Mouse (Mus musculus) CH12.LX (cell line): ENCODE data around the gene Slc35e2. TPM values are rescaled to one million over a fixed set of nuclear protein-coding genes. Genes with fewer than 3 reads are reported as not detected.
A peak's percentile ranks its signal among the peaks of the same experiment; 100 is the strongest.

Source experiments
- DNase-seq: peaks from one replicate; pipeline ENCODE4 v3.0.0-alpha.2; 2013; ENCODE audit errors: extremely low read depth
- H3K27ac ChIP-seq: 2 replicates; pipeline ENCODE4 v1.5.1; 2012; ENCODE audit warnings: low read depth, mild to moderate bottlenecking, control low read depth, moderate library complexity; ENCODE audit not compliant: insufficient read depth
- H3K27me3 ChIP-seq: replicated peaks from 2 replicates; pipeline ENCODE3; 2012; ENCODE audit warnings: inconsistent platforms
- H3K36me3 ChIP-seq, 2 experiments: replicated peaks in 1 of 2; 2 replicates each; pipeline versions ENCODE3 to v1.6.1; 2012; ENCODE audit warnings: inconsistent platforms in 1 of 2, low read length in 1 of 2, mild to moderate bottlenecking in 1 of 2, mixed read lengths in 1 of 2, moderate library complexity in 1 of 2; ENCODE audit not compliant: control insufficient read depth in 1 of 2, insufficient read depth in 1 of 2
- H3K4me1 ChIP-seq, 2 experiments: 2 replicates each; pipeline ENCODE4 v1.6.1; 2012; ENCODE audit warnings: inconsistent platforms in 1 of 2, moderate library complexity in 1 of 2; ENCODE audit not compliant: insufficient read depth in 2 of 2, control insufficient read depth in 1 of 2
- H3K4me2 ChIP-seq: 2 replicates; pipeline ENCODE4 v1.6.1; 2012; ENCODE audit warnings: low read depth, mild to moderate bottlenecking, control low read depth; ENCODE audit not compliant: poor library complexity, insufficient read depth, severe bottlenecking
- H3K4me3 ChIP-seq, 3 experiments: fragments of 150-350 bp in 1 of 3; sonication (generic) in 1 of 3; replicated peaks in 1 of 3; 2 replicates each; pipeline versions ENCODE3 to v1.5.1; 2011 to 2012; ENCODE audit warnings: low read depth in 2 of 3, low read length in 2 of 3, mild to moderate bottlenecking in 2 of 3, moderate library complexity in 2 of 3, control low read depth in 1 of 3, improper control_type of control experiment in 1 of 3, inconsistent platforms in 1 of 3, mixed read lengths in 1 of 3; ENCODE audit not compliant: poor library complexity in 1 of 3
- H3K79me2 ChIP-seq: replicated peaks from 2 replicates; pipeline ENCODE4 v1.6.1; 2012; ENCODE audit warnings: mild to moderate bottlenecking, moderate library complexity; ENCODE audit not compliant: control insufficient read depth, poor library complexity, insufficient read depth, severe bottlenecking; ENCODE audit errors: extremely low read depth
- H3K9ac ChIP-seq: 2 replicates; pipeline ENCODE4 v1.6.1; 2012; ENCODE audit warnings: low read depth, mild to moderate bottlenecking, control low read depth, moderate library complexity; ENCODE audit not compliant: insufficient read depth
- H3K9me3 ChIP-seq: replicated peaks from 2 replicates; pipeline ENCODE3; 2012; ENCODE audit warnings: low read length, inconsistent platforms, mixed read lengths
- BHLHE40 ChIP-seq: IDR thresholded peaks from 2 replicates; pipeline ENCODE4 v1.6.1; 2011; ENCODE audit warnings: mild to moderate bottlenecking, low read depth, low read length, improper control_type of control experiment
- CHD1 ChIP-seq: IDR thresholded peaks from 2 replicates; pipeline ENCODE4 v1.6.1; 2012; ENCODE audit warnings: low read depth, low read length, improper control_type of control experiment, inconsistent platforms
- CHD2 ChIP-seq: IDR thresholded peaks from 2 replicates; pipeline ENCODE4 v1.6.1; 2011; ENCODE audit warnings: low read length, improper control_type of control experiment
- CTCF ChIP-seq, 2 experiments: IDR thresholded peaks in 1 of 2; conservative IDR thresholded peaks in 1 of 2; 2 replicates each; pipeline ENCODE4 v1.5.1; 2011 to 2012; ENCODE audit warnings: low read depth in 2 of 2, low read length in 2 of 2, improper control_type of control experiment in 1 of 2, inconsistent platforms in 1 of 2, mild to moderate bottlenecking in 1 of 2, moderate library complexity in 1 of 2
- E2F4 ChIP-seq: IDR thresholded peaks from 2 replicates; pipeline ENCODE4 v1.6.1; 2011; ENCODE audit warnings: low read depth, low read length, improper control_type of control experiment; ENCODE audit not compliant: insufficient replicate concordance
- ELF1 ChIP-seq: IDR thresholded peaks from 2 replicates; pipeline ENCODE4 v1.6.1; 2014; ENCODE audit warnings: low read depth, mild to moderate bottlenecking, inconsistent platforms, low read length, improper control_type of control experiment
- EP300 ChIP-seq: IDR thresholded peaks from 2 replicates; pipeline ENCODE4 v1.6.1; 2011; ENCODE audit warnings: low read length, improper control_type of control experiment
- ETS1 ChIP-seq: conservative IDR thresholded peaks from 2 replicates; pipeline ENCODE4 v1.6.1; 2012; ENCODE audit warnings: low read depth, mild to moderate bottlenecking, inconsistent platforms, low read length, improper control_type of control experiment, moderate library complexity
- GABPA ChIP-seq: IDR thresholded peaks from 2 replicates; pipeline ENCODE4 v1.6.1; 2012; ENCODE audit warnings: low read depth, low read length, improper control_type of control experiment, inconsistent platforms; ENCODE audit not compliant: insufficient replicate concordance
- IRF4 ChIP-seq: IDR thresholded peaks from 2 replicates; pipeline ENCODE4 v1.6.1; 2014; ENCODE audit warnings: low read depth, mild to moderate bottlenecking, inconsistent platforms, low read length, improper control_type of control experiment
- JUN ChIP-seq: IDR thresholded peaks from 2 replicates; pipeline ENCODE4 v1.6.1; 2011; ENCODE audit warnings: low read depth, mild to moderate bottlenecking, low read length, improper control_type of control experiment, moderate library complexity; ENCODE audit not compliant: insufficient read depth
- MAX ChIP-seq: IDR thresholded peaks from 2 replicates; pipeline ENCODE4 v1.6.1; 2011; ENCODE audit warnings: low read length, improper control_type of control experiment
- MAZ ChIP-seq: IDR thresholded peaks from 2 replicates; pipeline ENCODE4 v1.6.1; 2012; ENCODE audit warnings: low read depth, mild to moderate bottlenecking, inconsistent platforms, low read length, improper control_type of control experiment, moderate library complexity
- MEF2A ChIP-seq: IDR thresholded peaks from 2 replicates; pipeline ENCODE4 v1.6.1; 2014; ENCODE audit warnings: low read depth, mild to moderate bottlenecking, inconsistent platforms, low read length, improper control_type of control experiment, borderline replicate concordance
- MYC ChIP-seq: IDR thresholded peaks from 2 replicates; pipeline ENCODE4 v1.6.1; 2011; ENCODE audit warnings: low read depth, mild to moderate bottlenecking, improper control_type of control experiment, low read length
- NELFE ChIP-seq: IDR thresholded peaks from 2 replicates; pipeline ENCODE4 v1.6.1; 2011; ENCODE audit warnings: low read depth, low read length, improper control_type of control experiment
- NRF1 ChIP-seq: IDR thresholded peaks from 2 replicates; pipeline ENCODE4 v1.6.1; 2014; ENCODE audit warnings: low read depth, mild to moderate bottlenecking, inconsistent platforms, low read length, improper control_type of control experiment, moderate library complexity
- PAX5 ChIP-seq: IDR thresholded peaks from 2 replicates; pipeline ENCODE4 v1.6.1; 2012; ENCODE audit warnings: low read length, inconsistent platforms, mixed read lengths
- POLR2A ChIP-seq: IDR thresholded peaks from 2 replicates; pipeline ENCODE4 v1.6.1; 2011; ENCODE audit warnings: low read depth, mild to moderate bottlenecking, improper control_type of control experiment, low read length
- POLR2AphosphoS2 ChIP-seq: IDR thresholded peaks from 2 replicates; pipeline ENCODE4 v1.6.1; 2011; ENCODE audit warnings: low read depth, low read length, improper control_type of control experiment
- RCOR1 ChIP-seq: conservative IDR thresholded peaks from 2 replicates; pipeline ENCODE4 v1.6.1; 2012; ENCODE audit warnings: low read depth, mild to moderate bottlenecking, inconsistent platforms, low read length, improper control_type of control experiment
- SMC3 ChIP-seq: IDR thresholded peaks from 2 replicates; pipeline ENCODE4 v1.6.1; 2011; ENCODE audit warnings: low read depth, low read length, improper control_type of control experiment
- TCF12 ChIP-seq: IDR thresholded peaks from 2 replicates; pipeline ENCODE4 v1.6.1; 2014; ENCODE audit warnings: low read depth, mild to moderate bottlenecking, inconsistent platforms, low read length, improper control_type of control experiment
- UBTF ChIP-seq: IDR thresholded peaks from 2 replicates; pipeline ENCODE4 v1.6.1; 2012; ENCODE audit warnings: low read depth, mild to moderate bottlenecking, inconsistent platforms, low read length, improper control_type of control experiment, moderate library complexity
- USF1 ChIP-seq: IDR thresholded peaks from 2 replicates; pipeline ENCODE4 v1.6.1; 2014; ENCODE audit warnings: low read depth, mild to moderate bottlenecking, inconsistent platforms, low read length, improper control_type of control experiment
- ZKSCAN1 ChIP-seq: IDR thresholded peaks from 2 replicates; pipeline ENCODE4 v1.6.1; 2012; ENCODE audit warnings: low read depth, inconsistent platforms, low read length, improper control_type of control experiment, borderline replicate concordance
- ZNF384 ChIP-seq: IDR thresholded peaks from 2 replicates; pipeline ENCODE4 v1.6.1; 2012; ENCODE audit warnings: low read depth, low read length, improper control_type of control experiment, inconsistent platforms
- dilution Hi-C: fragments of 300-500 bp; cut with MboI; formaldehyde crosslinking; loops from 2 replicates; pipeline ENCODE4 v1.14.3; 2020; ENCODE audit warnings: low sequenced_read_pairs; ENCODE audit not compliant: extremely low pct_unique_long_range_greater_than_20kb, extremely low pct_ligation_motif_present
- in situ Hi-C: fragments of 300-500 bp; cut with MboI; formaldehyde crosslinking; loops from 3 replicates; pipeline ENCODE4 v1.14.3; 2019; ENCODE audit warnings: low sequenced_read_pairs, low pct_ligation_motif_present, low pct_unique_long_range_greater_than_20kb, mixed read lengths
- polyA plus RNA-seq: library from polyadenylated mRNA; unstranded; fragments of >175 nt; gene quantifications from 2 replicates; pipeline ENCODE4 v1.2.1, GENCODE M21; 2012; ENCODE audit warnings: low read depth; ENCODE audit not compliant: insufficient read length
- total RNA-seq, 2 experiments: library from RNA; depleted of rRNA; stranded (reverse); fragments of 300-350 nt in 1 of 2; fragments of >200 nt in 1 of 2; gene quantifications; 2 replicates each; pipeline ENCODE4 v1.2.3; 2012 to 2014

The Slc35e2 gene
- total and polyA plus RNA-seq, 3 experiments = 8.2 to 14.6 (median 9.9) TPM

DNA sequence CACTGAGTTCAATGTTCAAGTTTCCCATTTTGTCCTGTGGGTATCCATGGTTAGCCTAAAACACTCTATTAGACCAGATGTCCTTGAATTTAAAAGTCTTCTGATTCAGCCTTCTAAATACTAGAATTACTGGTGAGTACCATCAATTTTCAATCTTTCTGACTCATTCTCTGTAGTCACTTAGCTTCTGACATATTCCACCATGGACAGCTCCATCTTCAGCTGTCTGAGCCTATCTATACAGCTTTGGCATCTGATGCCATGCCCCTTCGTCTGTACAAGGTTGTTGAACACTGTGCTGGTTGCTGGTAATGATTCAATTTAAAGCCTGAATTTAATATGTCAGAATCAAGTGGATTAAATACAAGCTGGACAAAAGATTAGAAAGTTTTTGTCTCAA, 45.8 kb upstream of the Slc35e2 start:
- Histone ChIP-seq H3K27me3 (no peaks in the 10 kb centered on the region), H3K4me3 (no peak overlapping the region), H3K9ac (no peak overlapping the region), H3K27ac (no peak overlapping the region), H3K36me3 (peaks cover 71 to 88% of the 10 kb centered on the region in 2 experiments), H3K4me1 (peaks cover 11 to 41% of the 10 kb centered on the region in 2 experiments), H3K4me2 (no peak overlapping the region), H3K79me2 (peaks cover 19% of the 10 kb centered on the region), H3K9me3 (no peaks in the 10 kb centered on the region)
- in situ Hi-C loops (no loop called here), dilution Hi-C loops (no loop called here)
- no peak for TF ChIP-seq UBTF
- no peak for TF ChIP-seq POLR2A
- no peak for TF ChIP-seq RCOR1
- no peak for TF ChIP-seq SMC3
- no peak for TF ChIP-seq MAX
- no peak for TF ChIP-seq JUN
- TF ChIP-seq CTCF (conservative IDR thresholded peaks at IDR 0.05 in 1 of 2, IDR thresholded peaks at IDR 0.05 in 1 of 2; ENCODE audit: low read depth in 2 of 2, low read length in 2 of 2) = no peak
- TF ChIP-seq BHLHE40 = no peak
- TF ChIP-seq MEF2A = no peak
- no peak for TF ChIP-seq USF1
- TF ChIP-seq PAX5 = no peak
- TF ChIP-seq NELFE = no peak
- TF ChIP-seq CHD2 = no peak
- DNase-seq = no peak

DNA sequence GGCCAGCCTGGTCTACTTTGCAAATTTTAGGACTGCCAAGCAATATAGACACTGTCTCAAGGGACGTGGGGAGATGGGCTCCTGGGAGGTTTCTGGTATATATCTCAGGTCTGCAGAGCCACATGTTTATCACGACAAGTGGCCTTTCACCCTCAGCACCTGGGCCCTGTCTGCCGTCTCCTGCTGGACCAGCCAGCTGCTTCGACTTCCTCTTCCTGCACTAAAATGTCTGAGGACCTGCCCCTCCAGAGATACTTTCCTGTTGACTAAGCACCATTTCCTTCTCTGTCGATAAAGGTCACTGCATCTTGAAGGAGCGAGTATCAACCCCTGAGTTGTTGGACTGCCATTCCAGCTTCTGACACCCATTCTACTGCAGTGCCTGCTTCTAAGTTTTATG, 41.8 kb upstream of the Slc35e2 start:
- Histone ChIP-seq H3K9me3 (no peaks in the 10 kb centered on the region), H3K79me2 (peaks cover 7% of the 10 kb centered on the region), H3K4me2 (no peak overlapping the region), H3K36me3 (peaks cover 51 to 62% of the 10 kb centered on the region in 2 experiments), H3K4me3 (no peak overlapping the region), H3K27me3 (no peaks in the 10 kb centered on the region), H3K4me1 (peaks cover 13 to 49% of the 10 kb centered on the region in 2 experiments), H3K9ac (no peak overlapping the region), H3K27ac (peak overlapping the region; percentile 67)
- in situ Hi-C loops = no loop called here
- dilution Hi-C loops = no loop called here
- peak; percentile 76 for DNase-seq
- TF ChIP-seq ZNF384 = peak; percentile 36; the same call in 1 of the 2 replicates
- TF ChIP-seq PAX5 = no peak
- TF ChIP-seq CHD1 = no peak
- peak; percentile 57; the same call in 1 of the 2 replicates for TF ChIP-seq MEF2A
- peak; percentile 78 for TF ChIP-seq ELF1
- peak; percentile 70; the same call in 1 of the 2 replicates for TF ChIP-seq ETS1
- no peak for TF ChIP-seq RCOR1
- peak; percentile 73; the same call in 1 of the 2 replicates for TF ChIP-seq EP300
- TF ChIP-seq GABPA = no peak
- TF ChIP-seq TCF12 = peak; percentile 80; the same call in 1 of the 2 replicates
- no peak for TF ChIP-seq MYC
- TF ChIP-seq ZKSCAN1 = no peak
- no peak for TF ChIP-seq POLR2AphosphoS2
- TF ChIP-seq MAZ = no peak
- peak; percentile 70 for TF ChIP-seq IRF4
- TF ChIP-seq CTCF (conservative IDR thresholded peaks at IDR 0.05 in 1 of 2, IDR thresholded peaks at IDR 0.05 in 1 of 2; ENCODE audit: low read depth in 2 of 2, low read length in 2 of 2) = no peak
- TF ChIP-seq NRF1 = no peak
- no peak; the same call in 1 of the 2 replicates for TF ChIP-seq BHLHE40
- no peak for TF ChIP-seq E2F4
